Mouse (Mus musculus) hindbrain, postnatal 0 days (tissue): ENCODE results near the gene Dkk3. TPM values are rescaled to one million over a fixed set of nuclear protein-coding genes. Genes with fewer than 3 reads are reported as not detected.

Source experiments
- ATAC-seq: fragments of 200-750 bp; cut with Nextera tagmentation; 2 replicates; pipeline ENCODE4 v1.8.0; 2017; ENCODE audit warnings: mild to moderate bottlenecking, moderate TSS enrichment, moderate library complexity
- DNase-seq: peaks from one replicate; pipeline ENCODE4 v3.0.0-alpha.2; 2015; ENCODE audit warnings: low spot score
- H3K27ac ChIP-seq: fragments of 300-500 bp; sonication (generic); 2 replicates; pipeline ENCODE4 v1.5.1; 2014; ENCODE audit warnings: mild to moderate bottlenecking
- H3K27me3 ChIP-seq: fragments of 300-500 bp; sonication (generic); 2 replicates; pipeline ENCODE4 v1.6.1; 2014; ENCODE audit warnings: low read length, mixed read lengths; ENCODE audit not compliant: insufficient read depth
- H3K36me3 ChIP-seq: fragments of 300-500 bp; sonication (generic); 2 replicates; pipeline ENCODE4 v1.6.1; 2014; ENCODE audit warnings: low read length, mixed read lengths; ENCODE audit not compliant: insufficient read depth
- H3K4me1 ChIP-seq: fragments of 300-500 bp; sonication (generic); 2 replicates; pipeline ENCODE4 v1.6.1; 2014; ENCODE audit warnings: antibody characterized with exemption, low read length, mixed read lengths; ENCODE audit not compliant: insufficient read depth
- H3K4me2 ChIP-seq: fragments of 300-500 bp; sonication (generic); 2 replicates; pipeline ENCODE4 v1.6.1; 2014; ENCODE audit warnings: low read depth, mild to moderate bottlenecking, low read length, moderate library complexity, mixed read lengths
- H3K4me3 ChIP-seq: fragments of 300-500 bp; sonication (generic); 2 replicates; pipeline ENCODE4 v1.5.1; 2014; ENCODE audit warnings: low read length
- H3K9ac ChIP-seq: fragments of 300-500 bp; sonication (generic); replicated peaks from 2 replicates; pipeline ENCODE4 v1.6.1; 2014; ENCODE audit warnings: mild to moderate bottlenecking, low read length, moderate library complexity, mixed read lengths
- H3K9me3 ChIP-seq: fragments of 300-500 bp; sonication (generic); 2 replicates; pipeline ENCODE4 v1.6.1; 2016; ENCODE audit warnings: low read length, mixed read lengths
- CTCF ChIP-seq: IDR thresholded peaks from 2 replicates; pipeline ENCODE4 v1.5.1; 2016; ENCODE audit warnings: antibody characterized with exemption, control low read depth, low read depth
- WGBS: fragments of 180-500 bp; shearing (Covaris S2); extraction: QIAGEN DNeasy Blood & Tissue Kit; methylation state at CpG from one replicate; pipeline ENCODE4 v1.1.7; 2014; 5-methylcytosine and 5-hydroxymethylcytosine counted together
- polyA plus RNA-seq: library from polyadenylated mRNA; unstranded; fragments of >200 nt; fragmentation: Nextera tagmentation; extraction: Ambion mirVana; gene quantifications from 2 replicates; pipeline ENCODE4 v1.2.1, GENCODE M21; 2015
- total RNA-seq: library from RNA; depleted of rRNA; stranded (reverse); fragments of >200 nt; gene quantifications from 2 replicates; pipeline ENCODE4 v1.2.3, GENCODE M21; 2014

Gene Dkk3
- total and polyA plus RNA-seq, 2 experiments from 2014 or later = 42.0 to 48.2 TPM

DNA sequence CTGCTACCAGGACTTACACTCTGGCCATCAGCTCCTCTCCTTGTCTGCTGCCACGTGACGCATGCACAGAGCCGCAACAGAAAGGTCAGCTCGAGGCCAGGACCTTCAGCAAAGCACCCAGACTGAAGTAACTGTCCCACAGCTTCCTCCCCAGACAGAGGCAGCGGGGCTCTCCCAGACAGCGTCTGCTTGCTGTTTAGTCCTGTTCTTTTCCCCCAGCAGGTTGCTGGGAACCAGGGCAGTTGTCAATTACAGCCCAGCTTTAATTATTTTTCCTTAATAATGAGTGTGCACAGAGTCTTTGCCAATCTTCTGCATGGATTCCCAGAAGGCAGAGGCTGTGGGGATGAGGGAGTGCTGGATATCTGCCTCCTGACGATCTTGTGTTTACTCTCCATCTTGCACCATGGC lies 15.8 kb downstream of the Dkk3 start:
- Histone ChIP-seq H3K4me3 (no peak overlapping the region), H3K27ac (no peak overlapping the region), H3K4me1 (0 out of 2 replicates have a peak, but pooled peaks cover 6% of the 10 kb centered on the region), H3K9me3 (no peaks in the 10 kb centered on the region), H3K36me3 (no peaks in the 10 kb centered on the region), H3K9ac (no peak overlapping the region), H3K4me2 (no peak overlapping the region), H3K27me3 (no peaks in the 10 kb centered on the region)
- TF ChIP-seq CTCF = no peak
- 20% methylated on average over 7 of the region's 7 CpGs for whole genome bisulfite sequencing
- ATAC-seq = peak; percentile 43; the same call in 1 of the 2 replicates
- DNase-seq = peak; percentile 44

- Histone ChIP-seq H3K4me1 (0 out of 2 replicates have a peak, but pooled peaks cover 6% of the 10 kb centered on the region), H3K4me2 (no peak overlapping the region), H3K4me3 (no peak overlapping the region), H3K36me3 (no peaks in the 10 kb centered on the region), H3K9me3 (no peaks in the 10 kb centered on the region), H3K27me3 (no peaks in the 10 kb centered on the region), H3K27ac (no peak overlapping the region), H3K9ac (no peak overlapping the region)
- ATAC-seq = no peak
- no peak for DNase-seq
- no peak for TF ChIP-seq CTCF
- 50% methylated on average over 3 of the region's 3 CpGs for WGBS
Observed at GRCm38 (mm10) chr7:112142616-112143015, 16.2 kb downstream of the Dkk3 start.

- WGBS = 94% methylated on average over 2 of the region's 2 CpGs
- Histone ChIP-seq H3K27ac (no peak overlapping the region), H3K27me3 (no peaks in the 10 kb centered on the region), H3K36me3 (no peaks in the 10 kb centered on the region), H3K4me1 (0 out of 2 replicates have a peak, but pooled peaks cover 6% of the 10 kb centered on the region), H3K4me3 (no peak overlapping the region), H3K4me2 (no peak overlapping the region), H3K9ac (no peak overlapping the region), H3K9me3 (no peaks in the 10 kb centered on the region)
- no peak for DNase-seq
- no peak for ATAC-seq
- no peak for TF ChIP-seq CTCF
Observed at GRCm38 (mm10) chr7:112140725-112141124, 18.1 kb downstream of the Dkk3 start.

DNA sequence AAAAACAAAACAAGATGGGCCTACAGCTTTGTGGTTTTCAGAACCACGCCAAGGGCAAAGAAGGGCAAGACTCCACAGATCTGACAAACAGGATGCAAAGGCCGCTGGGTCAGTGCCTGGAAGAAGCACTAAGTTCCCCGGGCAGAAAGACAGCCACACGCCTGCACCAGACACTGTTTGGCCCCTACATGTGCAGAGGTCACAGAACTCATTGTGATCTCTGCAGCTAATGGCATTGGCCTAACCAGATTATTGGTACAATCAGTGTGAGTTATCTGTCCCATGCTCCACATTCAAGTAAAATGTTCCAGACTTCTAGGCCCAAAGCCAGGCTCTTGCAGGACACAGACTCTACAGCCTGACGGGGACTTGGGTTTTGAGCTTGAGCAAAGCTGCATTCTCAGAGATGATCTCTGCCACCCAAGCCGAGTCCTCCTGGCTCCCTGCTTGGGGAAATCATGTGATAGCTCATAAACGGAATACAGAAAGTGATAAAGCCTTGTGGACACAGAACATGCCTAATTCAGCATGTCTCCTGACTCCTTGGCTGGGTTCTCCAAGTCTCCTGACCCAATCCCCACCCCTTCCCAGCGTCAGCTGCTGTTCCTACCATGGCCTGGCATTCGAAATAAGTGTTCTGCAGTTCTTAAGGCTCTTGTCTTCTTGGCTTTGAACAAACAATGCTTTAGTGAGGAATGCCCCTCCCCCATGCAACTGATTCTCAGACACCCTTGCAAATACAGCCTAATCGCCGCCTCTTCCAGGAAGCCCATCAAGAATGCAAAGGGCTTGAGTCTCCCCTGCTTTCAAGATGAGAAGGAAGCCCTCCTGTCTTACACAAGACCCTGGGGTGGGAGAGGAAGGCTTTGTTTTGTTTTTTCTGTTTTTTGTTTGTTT lies 20.1 kb downstream of the Dkk3 start:
- H3K4me2 ChIP-seq = no peak overlapping the region
- 0 out of 2 replicates have a peak, but pooled peaks cover 6% of the 10 kb centered on the region for H3K4me1 ChIP-seq
- H3K9ac ChIP-seq = no peak overlapping the region
- no peaks in the 10 kb centered on the region for H3K9me3 ChIP-seq
- WGBS = 74% methylated on average over 11 of the region's 11 CpGs
- no peak overlapping the region for H3K27ac ChIP-seq
- ATAC-seq (no peak), DNase-seq (no peak)
- no peaks in the 10 kb centered on the region for H3K27me3 ChIP-seq
- no peak for TF ChIP-seq CTCF
- H3K36me3 ChIP-seq = no peaks in the 10 kb centered on the region
- H3K4me3 ChIP-seq = no peak overlapping the region

- WGBS = 81% methylated on average over 7 of the region's 7 CpGs
Observed at GRCm38 (mm10) chr7:112138168-112138508, 20.7 kb downstream of the Dkk3 start.

GRCm38 (mm10) chr7:112136537-112136936 lies 22.3 kb downstream of the Dkk3 start:
- H3K9me3 ChIP-seq = no peaks in the 10 kb centered on the region
- no peaks in the 10 kb centered on the region for H3K27me3 ChIP-seq
- H3K4me1 ChIP-seq = peaks cover 4% of the 10 kb centered on the region; the same call in 1 of the 2 replicates
- no peak overlapping the region for H3K27ac ChIP-seq
- no peak overlapping the region for H3K9ac ChIP-seq
- no peaks in the 10 kb centered on the region for H3K36me3 ChIP-seq
- WGBS = 66% methylated on average over 5 of the region's 5 CpGs
- TF ChIP-seq CTCF = no peak
- H3K4me3 ChIP-seq = no peak overlapping the region
- H3K4me2 ChIP-seq = no peak overlapping the region
- DNase-seq (no peak), ATAC-seq (no peak)

More at GRCm38 (mm10) chr7:112138168-112138508, 20.7 kb downstream of the Dkk3 start:
- H3K9ac ChIP-seq = no peak overlapping the region
- H3K4me2 ChIP-seq = no peak overlapping the region
- H3K4me1 ChIP-seq = 0 out of 2 replicates have a peak, but pooled peaks cover 3% of the 10 kb centered on the region
- no peak overlapping the region for H3K27ac ChIP-seq
- no peak for TF ChIP-seq CTCF
- ATAC-seq (no peak), DNase-seq (no peak)
- H3K27me3 ChIP-seq = no peaks in the 10 kb centered on the region
- H3K36me3 ChIP-seq = no peaks in the 10 kb centered on the region
- no peak overlapping the region for H3K4me3 ChIP-seq
- no peaks in the 10 kb centered on the region for H3K9me3 ChIP-seq

DNA sequence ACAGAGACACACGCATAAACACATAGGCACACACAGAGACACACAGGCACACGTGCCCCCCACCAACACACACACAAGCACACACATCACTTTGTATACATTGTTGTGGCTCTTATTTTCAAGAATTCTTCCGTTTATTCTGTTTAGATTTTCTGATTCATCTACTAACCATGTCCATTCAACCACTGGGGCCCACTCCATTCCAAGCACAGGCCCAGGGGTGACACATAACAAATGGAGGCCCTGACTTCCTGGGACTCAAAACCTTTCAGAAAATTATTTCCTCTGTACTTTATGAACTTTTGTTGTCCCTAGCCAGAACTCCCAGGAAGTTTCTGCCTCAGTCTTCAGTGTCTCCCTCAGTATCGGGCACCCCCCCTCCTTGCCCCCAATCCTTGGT lies 23.7 kb downstream of the Dkk3 start:
- Histone ChIP-seq H3K36me3 (no peaks in the 10 kb centered on the region), H3K4me3 (no peak overlapping the region), H3K9ac (no peak overlapping the region), H3K9me3 (no peaks in the 10 kb centered on the region), H3K4me1 (peaks cover 4% of the 10 kb centered on the region; the same call in 1 of the 2 replicates), H3K4me2 (no peak overlapping the region), H3K27ac (no peak overlapping the region), H3K27me3 (no peaks in the 10 kb centered on the region)
- no peak for TF ChIP-seq CTCF
- DNase-seq (no peak), ATAC-seq (no peak)
- WGBS = 95% methylated on average over 4 of the region's 4 CpGs
